Mouse (Mus musculus) A20 (cell line): ENCODE measurements around the gene Sac3d1.

Experiments
- DNase-seq: peaks from one replicate; pipeline ENCODE4 v3.0.0-alpha.2; 2011; ENCODE audit warnings: low read depth, low spot score

Gene Sac3d1

DNA sequence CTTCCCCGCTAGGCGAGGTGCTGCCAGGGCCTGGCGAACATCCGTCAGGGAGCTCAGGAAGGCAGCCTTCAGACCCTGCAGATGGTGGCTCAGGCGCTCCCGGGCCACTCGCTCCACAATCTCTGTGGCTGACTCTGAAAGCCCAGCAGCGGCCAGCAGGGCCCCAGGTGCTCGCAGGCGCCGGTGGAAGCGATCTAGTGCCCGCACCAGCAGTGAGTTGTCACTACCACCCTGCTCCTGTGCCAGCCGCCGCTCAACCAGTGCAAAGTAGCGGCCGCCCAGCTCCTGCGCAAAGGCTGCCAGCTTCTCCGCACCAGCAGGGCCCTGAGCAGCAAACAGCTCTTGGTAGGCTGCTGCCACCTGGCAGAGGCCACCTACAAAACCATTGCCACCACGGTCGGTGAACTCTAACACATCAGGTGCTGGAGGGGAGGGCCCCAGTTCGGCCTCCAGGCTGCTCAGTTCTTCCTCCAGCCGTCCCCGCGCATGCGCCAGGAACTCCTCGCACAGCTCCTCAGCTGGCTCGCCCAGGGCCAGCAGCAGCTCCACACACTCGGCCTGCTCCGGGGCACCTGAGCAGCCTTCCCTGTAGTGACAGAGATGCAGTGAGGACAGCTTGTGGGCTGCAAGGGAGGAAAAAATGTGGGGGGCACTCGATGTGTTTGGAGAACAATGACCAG, 47.7 kb downstream of the Sac3d1 start:
- DNase-seq, result no peak

DNA sequence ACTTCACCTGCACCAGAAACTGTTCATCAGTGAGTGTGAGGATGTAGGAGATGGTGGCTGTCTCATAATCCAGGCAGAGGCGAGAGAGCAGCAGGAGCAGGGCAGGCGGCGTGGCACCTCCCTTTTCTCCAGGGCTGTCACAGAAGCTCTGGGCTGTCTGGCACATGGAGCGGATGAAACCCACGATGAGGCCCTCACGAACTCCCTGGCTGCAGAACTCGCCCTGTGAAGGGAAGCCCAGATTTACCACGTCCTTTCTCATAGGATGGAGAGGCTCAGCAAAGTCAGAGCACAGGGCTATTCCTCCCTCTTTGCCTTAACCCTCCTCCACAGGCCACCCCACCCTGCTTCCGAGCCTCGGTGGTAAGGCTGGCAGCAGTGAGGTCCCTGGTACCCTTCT, 48.6 kb downstream of the Sac3d1 start:
- DNase-seq, result no peak

- DNase-seq, result no peak
Observed at GRCm38 (mm10) chr19:6068951-6069350, 49.5 kb downstream of the Sac3d1 start.

DNA sequence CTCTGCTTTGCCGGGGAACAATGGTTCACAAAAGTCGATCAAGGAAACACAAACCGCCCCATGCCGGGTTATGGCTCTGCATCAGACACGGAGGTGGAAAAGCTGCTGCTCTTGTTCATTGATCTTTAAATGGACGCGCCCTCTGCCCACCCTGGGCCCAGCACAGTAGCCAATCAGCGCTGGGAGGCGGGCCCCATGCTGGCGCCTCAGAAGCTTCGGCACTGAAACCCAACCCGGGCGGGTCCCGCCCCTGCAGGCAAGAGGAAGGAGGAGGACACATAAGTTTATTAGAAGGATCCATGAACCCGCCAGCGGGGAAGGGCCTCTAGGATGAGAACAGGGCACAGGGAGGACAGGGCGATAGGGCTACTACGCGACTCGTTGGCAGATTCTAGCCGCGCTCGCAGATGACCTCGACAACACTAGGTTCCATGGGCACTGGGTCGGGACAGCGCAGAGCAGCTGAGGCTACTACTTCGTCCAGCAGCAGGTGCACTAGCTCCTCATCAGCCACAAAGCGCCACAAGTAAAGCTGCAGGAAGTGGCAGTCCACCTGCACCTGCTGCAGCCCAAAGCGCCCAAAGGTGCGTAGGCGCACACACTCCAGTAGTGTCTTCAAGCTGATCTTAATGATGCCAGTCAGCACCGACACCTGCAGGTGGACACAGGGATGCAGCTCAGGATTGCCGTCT, 50.6 kb downstream of the Sac3d1 start, which contains the start of gene Tm7sf2:
Tm7sf2 (minus strand) TSS at position 650 of the 692 bp plus-strand sequence.
- peak; percentile 96 for DNase-seq

- DNase-seq, result peak; percentile 92
Observed at GRCm38 (mm10) chr19:6067011-6067723, 51.3 kb downstream of the Sac3d1 start.

DNA sequence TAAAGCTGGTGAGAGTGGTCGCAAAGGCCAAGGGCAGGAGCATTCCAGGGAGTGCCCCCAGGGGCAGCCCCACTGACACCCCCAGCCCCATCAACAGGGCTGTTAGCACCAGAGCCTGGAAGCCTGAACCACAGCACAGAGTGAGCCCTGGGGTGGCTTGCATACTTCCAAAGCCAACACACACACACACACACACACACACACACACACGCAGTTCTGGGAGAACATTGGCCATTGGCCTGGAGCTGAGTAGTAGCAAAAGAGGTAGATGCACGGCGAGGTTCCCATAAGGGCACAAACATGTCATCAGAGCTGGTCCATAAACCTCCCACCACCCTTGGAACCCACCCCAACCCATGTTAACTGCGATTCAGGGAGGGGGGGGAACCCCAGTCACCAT, 51.9 kb downstream of the Sac3d1 start:
- no peak for DNase-seq
